Mouse (Mus musculus) MEL (cell line): ENCODE results near the gene Emp3.

Experiments used
- ETS1 ChIP-seq: IDR thresholded peaks from 2 replicates; pipeline ENCODE4 v1.6.1; 2012; ENCODE audit warnings: low read depth, mild to moderate bottlenecking, inconsistent platforms, low read length, improper control_type of control experiment, moderate library complexity
- HCFC1 ChIP-seq: IDR thresholded peaks from 2 replicates; pipeline ENCODE4 v1.6.1; 2012; ENCODE audit warnings: low read depth, mild to moderate bottlenecking, inconsistent platforms, low read length, improper control_type of control experiment, moderate library complexity
- MAX ChIP-seq: IDR thresholded peaks from 2 replicates; pipeline ENCODE4 v1.6.1; 2011; ENCODE audit warnings: low read length, improper control_type of control experiment
- MXI1 ChIP-seq: IDR thresholded peaks from 2 replicates; pipeline ENCODE4 v1.6.1; 2011; ENCODE audit warnings: mild to moderate bottlenecking, low read depth, low read length, improper control_type of control experiment
- NRF1 ChIP-seq: IDR thresholded peaks from 2 replicates; pipeline ENCODE4 v1.6.1; 2014; ENCODE audit warnings: low read depth, mild to moderate bottlenecking, inconsistent platforms, low read length, improper control_type of control experiment, moderate library complexity; ENCODE audit not compliant: poor library complexity, insufficient read depth, severe bottlenecking
- POLR2AphosphoS2 ChIP-seq: IDR thresholded peaks from 2 replicates; pipeline ENCODE4 v1.6.1; 2011; ENCODE audit warnings: low read length, improper control_type of control experiment
- TBP ChIP-seq: IDR thresholded peaks from 2 replicates; pipeline ENCODE4 v1.8.0; 2011; ENCODE audit warnings: low read depth, low read length, improper control_type of control experiment
- TCF12 ChIP-seq: IDR thresholded peaks from 2 replicates; pipeline ENCODE4 v1.6.1; 2014; ENCODE audit warnings: low read depth, mild to moderate bottlenecking, inconsistent platforms, low read length, improper control_type of control experiment, moderate library complexity

GRCm38 (mm10) chr7:45917926-45918325 lies 3.3 kb downstream of the Emp3 start:
- TF ChIP-seq TCF12 (no peak), TBP (no peak), MXI1 (no peak), ETS1 (no peak), POLR2AphosphoS2 (no peak), NRF1 (no peak), HCFC1 (no peak), MAX (no peak)
